Mouse (Mus musculus) forebrain, embryonic 13.5 days (tissue): ENCODE results near the gene Tab1. TPM values are rescaled to one million over a fixed set of nuclear protein-coding genes. Genes with fewer than 3 reads are reported as not detected.

Experiments
- ATAC-seq: fragments of 200-750 bp; cut with Nextera tagmentation; 2 replicates; pipeline ENCODE4 v1.8.0; 2017
- H3K27ac ChIP-seq: fragments of 300-500 bp; sonication (generic); 2 replicates; pipeline ENCODE4 v1.5.1; 2015; ENCODE audit warnings: inconsistent platforms, mild to moderate bottlenecking, moderate library complexity
- H3K27me3 ChIP-seq: fragments of 300-500 bp; sonication (generic); 2 replicates; pipeline ENCODE4 v1.6.1; 2015; ENCODE audit warnings: mild to moderate bottlenecking, inconsistent platforms
- H3K36me3 ChIP-seq: fragments of 300-500 bp; sonication (generic); 2 replicates; pipeline ENCODE4 v1.6.1; 2015; ENCODE audit warnings: mild to moderate bottlenecking, inconsistent platforms; ENCODE audit not compliant: poor library complexity, severe bottlenecking
- H3K4me1 ChIP-seq: fragments of 300-500 bp; sonication (generic); 2 replicates; pipeline ENCODE4 v1.6.1; 2015; ENCODE audit warnings: inconsistent platforms
- H3K4me2 ChIP-seq: fragments of 300-500 bp; sonication (generic); 2 replicates; pipeline ENCODE4 v1.6.1; 2015; ENCODE audit warnings: inconsistent platforms, mild to moderate bottlenecking, moderate library complexity
- H3K4me3 ChIP-seq: fragments of 300-500 bp; sonication (generic); 2 replicates; pipeline ENCODE4 v1.5.1; 2015; ENCODE audit warnings: mild to moderate bottlenecking, inconsistent platforms
- H3K9ac ChIP-seq: fragments of 300-500 bp; sonication (generic); 2 replicates; pipeline ENCODE4 v1.6.1; 2015; ENCODE audit warnings: mild to moderate bottlenecking, inconsistent platforms
- H3K9me3 ChIP-seq: fragments of 300-500 bp; sonication (generic); replicated peaks from 2 replicates; pipeline ENCODE4 v1.6.1; 2016; ENCODE audit warnings: inconsistent platforms
- WGBS: fragments of 180-500 bp; shearing (Covaris S2); methylation state at CpG from one replicate; pipeline ENCODE4 v1.1.7; 2015; 5-methylcytosine and 5-hydroxymethylcytosine counted together
- polyA plus RNA-seq: library from polyadenylated mRNA; unstranded; fragments of >200 nt; fragmentation: Nextera tagmentation; extraction: Ambion mirVana; gene quantifications from 2 replicates; pipeline ENCODE4 v1.2.1, GENCODE M21; 2015

Gene Tab1
- polyA plus RNA-seq, 1 experiment from 2014 or later = 36.6 TPM

DNA sequence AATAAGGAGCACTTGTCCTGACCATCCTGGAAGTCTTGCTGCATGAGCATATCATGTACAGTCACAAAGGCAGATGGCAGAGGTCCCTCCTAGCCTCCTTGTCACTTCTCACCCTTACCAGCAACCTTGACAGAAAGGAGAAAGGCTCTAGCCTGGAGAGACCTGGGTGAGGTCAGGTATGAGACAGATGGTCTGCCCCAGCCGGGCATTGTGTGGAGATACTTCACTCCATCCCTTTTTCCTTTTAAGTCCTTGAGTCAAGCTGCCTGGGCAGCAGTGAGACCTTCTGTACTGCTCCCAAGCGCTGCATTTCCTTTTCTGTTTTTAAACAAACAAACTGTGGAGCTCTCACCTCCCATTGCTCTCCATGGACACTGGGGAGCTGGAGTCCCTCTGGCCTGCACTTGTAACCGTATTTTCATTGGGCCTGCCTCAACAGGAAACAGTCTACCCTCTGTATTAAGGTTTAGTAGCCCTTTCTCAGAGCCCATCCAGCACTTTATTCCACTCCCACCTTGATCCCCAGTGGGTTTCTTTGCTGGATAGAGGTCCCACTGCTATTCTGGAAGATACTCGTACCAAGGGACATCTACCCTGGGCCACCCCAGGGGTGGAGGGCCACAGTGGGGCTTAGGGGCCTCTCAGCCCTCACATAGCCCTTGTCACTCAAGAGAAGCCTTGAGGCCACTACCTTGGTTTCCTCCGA lies 25.2 kb downstream of the Tab1 start:
- no peak overlapping the region for H3K27ac ChIP-seq
- H3K36me3 ChIP-seq = peaks cover 94% of the 10 kb centered on the region
- H3K4me2 ChIP-seq = no peak overlapping the region
- ATAC-seq = no peak
- H3K4me1 ChIP-seq = no peaks in the 10 kb centered on the region
- WGBS = 79% methylated on average over 5 of the region's 5 CpGs
- H3K9me3 ChIP-seq = no peaks in the 10 kb centered on the region
- H3K9ac ChIP-seq = no peak overlapping the region
- H3K27me3 ChIP-seq = no peaks in the 10 kb centered on the region
- H3K4me3 ChIP-seq = no peak overlapping the region

DNA sequence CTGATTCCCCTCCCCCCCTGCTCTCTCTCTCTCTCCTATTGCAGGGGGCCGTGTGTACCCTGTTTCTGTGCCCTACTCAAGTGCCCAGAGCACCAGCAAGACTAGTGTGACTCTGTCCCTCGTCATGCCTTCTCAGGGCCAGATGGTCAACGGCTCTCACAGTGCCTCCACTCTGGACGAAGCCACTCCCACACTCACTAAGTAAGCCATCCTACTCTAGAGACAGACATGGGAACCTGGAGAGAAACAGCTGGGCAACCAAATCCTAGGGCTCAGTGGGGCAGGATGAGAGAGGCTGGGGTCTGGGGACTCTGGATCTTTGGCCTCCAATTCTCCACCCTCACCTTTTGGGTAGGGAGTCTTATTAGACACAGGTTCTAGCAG lies 25.8 kb downstream of the Tab1 start:
- WGBS = 56% methylated on average over 4 of the region's 4 CpGs
- Histone ChIP-seq H3K36me3 (peaks cover 94% of the 10 kb centered on the region), H3K9me3 (no peaks in the 10 kb centered on the region), H3K4me1 (no peaks in the 10 kb centered on the region), H3K9ac (no peak overlapping the region), H3K27ac (no peak overlapping the region), H3K4me3 (no peak overlapping the region), H3K27me3 (no peaks in the 10 kb centered on the region), H3K4me2 (no peak overlapping the region)
- ATAC-seq = no peak

DNA sequence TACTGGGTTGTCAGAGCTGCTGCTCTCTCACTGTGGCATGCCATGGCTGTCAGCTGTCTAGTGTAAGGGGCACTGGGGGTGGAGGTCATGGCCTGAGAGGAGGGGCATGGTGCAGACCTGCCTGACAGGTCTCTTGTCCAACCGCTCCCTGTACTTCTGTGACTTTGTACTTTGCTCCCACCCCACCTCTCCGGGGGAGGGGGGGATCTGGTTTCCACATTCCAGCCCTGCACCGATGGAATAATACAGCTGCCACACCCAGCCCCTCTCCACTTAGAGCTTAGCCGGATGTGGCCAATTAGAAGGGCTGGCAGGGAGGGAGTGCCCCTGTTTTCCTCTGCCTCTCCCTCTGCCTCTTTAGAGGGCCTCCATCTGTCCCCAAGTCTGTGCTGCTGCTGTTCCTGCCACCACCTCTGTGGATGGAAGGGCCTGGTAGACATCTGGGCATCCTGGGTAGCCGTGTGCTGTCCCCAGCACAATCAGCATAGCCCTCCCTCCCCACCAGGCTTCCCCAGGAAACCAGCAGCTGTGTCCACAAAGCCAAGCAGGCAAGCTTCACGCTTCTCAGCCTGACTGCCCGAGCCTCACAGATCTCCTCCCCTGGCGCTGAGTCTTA lies 26.5 kb downstream of the Tab1 start:
- no peak for ATAC-seq
- no peaks in the 10 kb centered on the region for H3K4me1 ChIP-seq
- WGBS = 50% methylated on average over 8 of the region's 8 CpGs
- peaks cover 88% of the 10 kb centered on the region for H3K36me3 ChIP-seq
- H3K9ac ChIP-seq = 0 out of 2 replicates have a peak overlapping the region, but pooled peaks have one; percentile 27
- no peaks in the 10 kb centered on the region for H3K27me3 ChIP-seq
- no peak overlapping the region for H3K4me2 ChIP-seq
- no peak overlapping the region for H3K4me3 ChIP-seq
- no peaks in the 10 kb centered on the region for H3K9me3 ChIP-seq
- H3K27ac ChIP-seq = no peak overlapping the region; the same call in 1 of the 2 replicates

DNA sequence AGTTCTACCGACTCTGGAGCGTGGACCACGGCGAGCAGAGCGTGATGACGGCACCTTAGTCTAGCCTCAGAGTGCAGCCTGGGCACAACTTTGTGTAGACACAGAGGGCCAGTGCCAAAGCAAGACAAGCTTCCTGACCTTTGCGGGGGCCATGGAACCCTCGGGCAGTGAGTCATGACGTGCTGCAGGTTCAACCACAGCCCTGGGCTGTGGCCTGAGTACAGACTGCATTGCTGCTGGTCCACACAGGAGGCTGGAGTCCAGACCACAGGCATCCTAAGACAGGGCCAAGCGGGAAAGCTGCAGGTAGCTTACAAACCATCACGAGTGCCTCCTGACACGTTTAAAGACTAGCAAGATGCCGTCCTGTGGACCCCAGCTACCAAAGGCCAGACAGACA lies 27.3 kb downstream of the Tab1 start:
- Histone ChIP-seq H3K36me3 (peaks cover 80% of the 10 kb centered on the region), H3K27ac (0 out of 2 replicates have a peak overlapping the region, but pooled peaks have one; percentile 0)

DNA sequence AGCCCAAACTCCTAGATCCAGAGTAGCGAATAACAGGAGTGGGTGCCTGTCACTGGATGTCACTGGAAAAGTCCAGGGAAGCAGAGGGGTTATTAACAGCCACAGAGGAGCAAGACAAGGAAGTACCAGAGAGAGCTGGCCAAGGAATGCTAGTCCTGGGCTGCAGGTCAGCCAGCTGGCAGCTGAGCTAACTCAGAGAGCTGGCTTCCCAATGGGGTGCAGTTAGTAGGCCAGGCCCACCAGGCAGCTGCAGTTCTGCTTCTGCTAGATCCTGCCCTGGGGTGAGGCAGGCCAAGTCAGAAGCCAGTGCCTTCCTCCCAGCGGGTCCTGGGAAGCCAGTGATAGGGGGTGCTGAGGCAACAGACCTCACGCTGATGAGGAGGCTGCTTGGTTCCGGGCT lies 27.8 kb downstream of the Tab1 start:
- 93% methylated on average over 4 of the region's 4 CpGs for WGBS
- H3K36me3 ChIP-seq = peaks cover 76% of the 10 kb centered on the region
- no peak for ATAC-seq

More for the DNA sequence above, 27.3 kb downstream of the Tab1 start:
- 92% methylated on average over 13 of the region's 13 CpGs for WGBS
- no peaks in the 10 kb centered on the region for H3K4me1 ChIP-seq
- no peaks in the 10 kb centered on the region for H3K27me3 ChIP-seq
- H3K9ac ChIP-seq = no peak overlapping the region
- H3K9me3 ChIP-seq = no peaks in the 10 kb centered on the region
- no peak overlapping the region for H3K4me3 ChIP-seq
- no peak overlapping the region for H3K4me2 ChIP-seq
- no peak for ATAC-seq

DNA sequence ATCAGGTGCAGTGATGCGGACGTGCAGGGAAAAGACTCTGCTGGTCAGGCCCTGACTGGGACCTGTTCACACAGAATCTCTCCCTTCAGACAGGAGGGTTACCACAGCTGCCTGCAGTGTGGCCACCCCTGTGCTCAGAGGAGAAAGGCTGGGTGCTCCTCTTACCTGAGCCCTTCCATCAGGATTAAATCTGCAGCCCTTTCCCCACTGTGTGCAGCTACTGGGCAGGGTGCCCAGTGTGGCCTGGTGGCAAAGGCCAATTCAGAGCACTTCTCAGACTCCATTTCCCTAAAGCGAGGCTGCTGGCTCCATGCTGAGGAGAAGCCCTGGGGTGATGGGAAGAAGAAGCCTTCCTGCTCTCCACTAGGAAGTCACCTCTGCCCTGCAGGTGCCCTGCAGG lies 28.3 kb downstream of the Tab1 start:
- no peaks in the 10 kb centered on the region for H3K4me1 ChIP-seq
- no peaks in the 10 kb centered on the region for H3K9me3 ChIP-seq
- H3K4me3 ChIP-seq = no peak overlapping the region
- 89% methylated on average over 3 of the region's 3 CpGs for WGBS
- no peak overlapping the region for H3K9ac ChIP-seq
- no peak overlapping the region for H3K27ac ChIP-seq
- no peaks in the 10 kb centered on the region for H3K27me3 ChIP-seq
- no peak overlapping the region for H3K4me2 ChIP-seq
- H3K36me3 ChIP-seq = peaks cover 71% of the 10 kb centered on the region
- ATAC-seq = no peak

More for the DNA sequence above, 27.8 kb downstream of the Tab1 start:
- Histone ChIP-seq H3K4me1 (no peaks in the 10 kb centered on the region), H3K4me2 (no peak overlapping the region), H3K9ac (no peak overlapping the region), H3K27ac (0 out of 2 replicates have a peak overlapping the region, but pooled peaks have one; percentile 0), H3K9me3 (no peaks in the 10 kb centered on the region), H3K4me3 (no peak overlapping the region), H3K27me3 (no peaks in the 10 kb centered on the region)

DNA sequence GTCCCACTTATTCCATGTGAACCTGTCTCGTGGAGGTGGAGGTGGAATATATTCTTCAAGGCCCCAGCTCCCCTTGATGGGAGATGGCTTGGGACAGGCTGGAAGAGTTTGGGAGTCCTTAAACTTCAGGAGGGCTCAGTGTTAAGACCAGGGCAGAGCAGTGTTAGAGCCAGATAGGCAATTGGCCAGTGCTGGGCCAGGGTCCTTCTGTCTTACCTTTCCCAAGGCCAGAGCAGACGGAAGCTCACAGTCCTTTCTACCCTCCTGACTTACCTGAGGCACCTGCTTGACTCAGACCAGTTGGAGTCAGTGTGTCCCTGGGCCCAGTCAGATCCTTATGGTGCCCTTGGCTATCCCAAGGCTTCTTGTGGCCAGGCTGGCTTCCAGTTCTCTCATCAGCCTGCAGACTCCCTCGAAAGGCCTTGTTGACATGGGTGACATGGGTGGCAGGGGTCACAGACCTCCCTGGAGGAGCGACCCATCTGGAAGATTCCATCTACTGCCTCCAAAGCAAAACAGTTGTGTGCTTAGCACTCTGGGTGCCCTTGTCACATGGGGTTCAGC lies 29.6 kb downstream of the Tab1 start:
- WGBS = 93% methylated on average over 4 of the region's 4 CpGs
- no peak for ATAC-seq
- H3K36me3 ChIP-seq = peaks cover 59% of the 10 kb centered on the region

DNA sequence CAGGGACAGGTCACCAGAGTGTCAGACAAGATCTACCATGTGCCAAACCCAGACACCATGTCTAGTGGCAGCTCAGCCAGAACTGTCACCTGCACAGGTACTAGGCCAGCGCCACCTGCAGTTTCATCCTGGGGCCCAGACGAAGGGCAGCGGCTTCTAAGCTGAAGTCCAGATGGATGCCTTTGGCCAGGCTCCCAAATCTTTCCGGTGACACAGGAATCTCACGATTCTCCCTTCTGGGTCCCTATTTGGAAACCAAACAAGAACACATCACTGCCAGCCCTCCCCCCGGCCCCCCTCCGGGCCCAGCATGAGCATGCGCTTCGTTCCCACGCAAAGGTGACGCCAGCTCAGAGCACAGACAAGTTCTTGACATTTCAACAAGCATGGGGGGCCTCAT lies 30.3 kb downstream of the Tab1 start:
- Histone ChIP-seq H3K27me3 (no peaks in the 10 kb centered on the region), H3K4me2 (no peak overlapping the region), H3K36me3 (peaks cover 51% of the 10 kb centered on the region), H3K27ac (no peak overlapping the region), H3K4me1 (no peaks in the 10 kb centered on the region), H3K9ac (no peak overlapping the region), H3K4me3 (no peak overlapping the region), H3K9me3 (no peaks in the 10 kb centered on the region)
- no peak for ATAC-seq
- 87% methylated on average over 11 of the region's 11 CpGs for WGBS

More for the DNA sequence above, 29.6 kb downstream of the Tab1 start:
- H3K9ac ChIP-seq = no peak overlapping the region
- no peaks in the 10 kb centered on the region for H3K27me3 ChIP-seq
- no peak overlapping the region for H3K4me2 ChIP-seq
- no peaks in the 10 kb centered on the region for H3K4me1 ChIP-seq
- no peak overlapping the region for H3K4me3 ChIP-seq
- H3K27ac ChIP-seq = no peak overlapping the region
- no peaks in the 10 kb centered on the region for H3K9me3 ChIP-seq

DNA sequence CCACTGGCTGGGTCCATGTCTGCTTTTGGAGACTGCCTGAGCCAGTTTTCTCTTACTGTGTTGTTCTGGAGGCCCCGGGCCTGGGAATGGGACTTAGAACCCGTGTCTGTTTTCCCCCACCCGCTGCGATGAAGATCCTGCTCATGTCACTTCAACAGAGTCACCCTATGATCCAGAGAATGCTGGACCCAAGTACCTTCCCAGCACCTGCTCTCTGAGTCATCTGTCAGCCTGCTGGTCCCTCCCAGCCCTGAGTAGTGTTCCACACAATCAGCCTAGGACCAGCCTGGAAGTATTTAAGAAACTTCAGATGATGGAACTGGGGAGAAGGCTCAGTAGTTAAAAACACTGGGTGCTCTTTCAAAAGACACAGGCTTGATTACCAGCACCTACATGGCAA lies 30.8 kb downstream of the Tab1 start:
- Histone ChIP-seq H3K4me1 (no peaks in the 10 kb centered on the region), H3K9me3 (no peaks in the 10 kb centered on the region), H3K4me3 (no peak overlapping the region), H3K36me3 (peaks cover 47% of the 10 kb centered on the region), H3K27me3 (no peaks in the 10 kb centered on the region), H3K4me2 (no peak overlapping the region), H3K9ac (no peak overlapping the region), H3K27ac (no peak overlapping the region)
- 90% methylated on average over 4 of the region's 4 CpGs for WGBS
- no peak for ATAC-seq

DNA sequence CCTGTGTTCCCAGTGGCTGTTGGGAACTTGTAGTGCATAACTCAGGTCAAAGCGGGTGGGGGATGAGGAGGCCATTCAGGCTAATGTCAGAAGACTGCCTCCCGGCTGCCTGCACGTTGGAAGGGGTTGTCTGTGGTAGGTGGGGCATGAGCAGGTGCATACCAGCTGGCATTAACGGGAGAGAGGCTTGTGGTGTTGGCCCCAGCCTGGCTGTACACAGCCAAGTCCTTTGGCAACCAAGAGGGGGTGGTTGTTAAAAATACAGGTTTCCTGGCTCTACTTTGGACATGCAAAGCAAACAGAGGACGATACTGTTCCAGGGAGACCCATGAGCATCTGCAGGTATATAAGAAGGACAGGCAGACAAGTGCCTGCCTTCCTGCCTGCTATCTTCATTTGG lies 32.5 kb downstream of the Tab1 start:
- ATAC-seq = peak; percentile 48; the same call in 1 of the 2 replicates
- H3K4me2 ChIP-seq = no peak overlapping the region
- H3K4me3 ChIP-seq = no peak overlapping the region
- H3K9me3 ChIP-seq = no peaks in the 10 kb centered on the region
- no peaks in the 10 kb centered on the region for H3K27me3 ChIP-seq
- no peaks in the 10 kb centered on the region for H3K4me1 ChIP-seq
- no peak overlapping the region for H3K9ac ChIP-seq
- H3K36me3 ChIP-seq = peaks cover 30% of the 10 kb centered on the region
- 69% methylated on average over 5 of the region's 5 CpGs for WGBS
- H3K27ac ChIP-seq = no peak overlapping the region

DNA sequence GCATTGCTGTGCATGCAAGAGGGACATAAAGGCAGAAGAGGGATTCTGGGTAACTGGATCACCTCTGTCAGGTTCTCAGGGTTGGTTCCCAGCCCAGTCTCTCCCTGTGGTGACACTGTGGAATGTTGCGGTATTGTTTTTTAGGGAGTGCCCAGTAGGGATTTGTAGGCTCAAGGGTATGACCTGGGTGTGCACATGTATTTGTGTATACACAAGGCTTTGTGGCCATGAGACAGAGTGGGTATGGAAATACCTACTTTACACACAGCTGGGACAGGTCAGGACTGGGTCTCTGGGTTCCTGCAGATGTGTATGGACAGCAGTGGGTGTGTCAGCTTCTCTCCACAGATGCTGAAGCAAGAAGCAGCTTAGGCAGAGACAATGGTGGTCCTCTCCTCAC lies 36.6 kb downstream of the Tab1 start:
- 97% methylated on average over 1 of the region's 1 CpGs for WGBS
- Histone ChIP-seq H3K9ac (no peak overlapping the region), H3K4me3 (no peak overlapping the region)

DNA sequence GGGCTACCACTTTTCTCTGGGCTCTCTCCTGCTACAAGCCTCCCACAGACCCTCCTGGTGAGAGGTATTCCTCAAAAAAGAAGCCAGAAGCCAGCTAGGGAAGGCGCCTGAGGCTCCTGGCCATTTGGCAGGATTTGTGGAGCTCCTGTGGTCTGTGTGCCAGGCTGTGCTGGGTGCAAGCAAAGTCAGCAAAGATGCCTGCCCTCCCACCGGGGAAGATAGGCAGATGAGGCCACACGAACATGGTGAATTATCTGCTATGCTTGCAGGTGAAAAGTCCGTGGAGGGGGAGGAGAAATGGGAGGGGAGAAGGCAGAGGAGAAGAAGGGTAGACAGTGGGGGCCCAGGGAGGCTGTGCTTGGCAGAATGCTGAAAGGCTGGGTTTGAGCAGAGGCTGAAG lies 37.4 kb downstream of the Tab1 start:
- no peak overlapping the region for H3K4me2 ChIP-seq
- no peak overlapping the region for H3K9ac ChIP-seq
- no peaks in the 10 kb centered on the region for H3K36me3 ChIP-seq
- H3K9me3 ChIP-seq = no peaks in the 10 kb centered on the region
- no peak overlapping the region for H3K4me3 ChIP-seq
- no peaks in the 10 kb centered on the region for H3K27me3 ChIP-seq
- peaks cover 22% of the 10 kb centered on the region for H3K4me1 ChIP-seq
- ATAC-seq = no peak
- WGBS = 58% methylated on average over 4 of the region's 4 CpGs
- H3K27ac ChIP-seq = no peak overlapping the region

More for the DNA sequence above, 36.6 kb downstream of the Tab1 start:
- Histone ChIP-seq H3K4me1 (peaks cover 14% of the 10 kb centered on the region), H3K27me3 (no peaks in the 10 kb centered on the region), H3K27ac (no peak overlapping the region), H3K9me3 (no peaks in the 10 kb centered on the region), H3K36me3 (no peaks in the 10 kb centered on the region), H3K4me2 (no peak overlapping the region)
- no peak for ATAC-seq
